Comparison of ENCODE assay signal across 17 mouse cellular contexts in genomic region chr8:89871966-89872365, GRCm38 (mm10).
DNase-seq lines count a peak whose midpoint lies in the region; ATAC-seq lines count a peak whose summit lies in the region.
"Had no signal": no experiment of that assay in that cellular context is flagged by ENCODE, and none has a peak within 500 bp of the region (broad histone marks: within the 10 kb centered on the region; RNA-seq: fewer than 3 reads in every experiment).

No protein-coding gene starts in this region.

- 0 out of 2 replicates have a peak overlapping the region, but pooled peaks have one; percentile 24 for H3K27ac ChIP-seq in midbrain, embryonic 10.5 days (replicated peaks)
- H3K27ac ChIP-seq in midbrain, embryonic 11.5 days (ENCODE audit: low read depth, low read length): no peak overlapping the region
- H3K27ac ChIP-seq: heart, embryonic 13.5 days; kidney, postnatal 0 days; midbrain, embryonic 13.5 days had no signal

- no peak for DNase-seq in midbrain, embryonic 10.5 days (ENCODE audit: low spot score)
- no peak for DNase-seq in midbrain, embryonic 11.5 days (ENCODE audit: low spot score, missing footprints)
- peak; percentile 17 to 21 for DNase-seq in layer of hippocampus, postnatal 14 days (ENCODE audit: low spot score in 2 of 2)
- peak; percentile 15 for DNase-seq in right cerebral cortex, postnatal 25 days
- DNase-seq in urinary bladder, postnatal 25 days (ENCODE audit: low spot score): no peak
- no peak for DNase-seq in embryo, embryonic 9.5 days (ENCODE audit: extremely low spot score)
- DNase-seq in embryo, embryonic 11 days: no peak
- DNase-seq: cerebellum, adult 9-10 months; lung, adult 2 months; lung, postnatal 4 days; thymus, postnatal 14 days had no signal

- no peaks in the 10 kb centered on the region for H3K9me3 ChIP-seq in midbrain, embryonic 10.5 days (replicated peaks)
- H3K9me3 ChIP-seq in midbrain, embryonic 11.5 days (ENCODE audit: control insufficient read depth, low read length): no peaks in the 10 kb centered on the region
- H3K9me3 ChIP-seq: heart, embryonic 13.5 days; midbrain, embryonic 13.5 days had no signal

- H3K4me3 ChIP-seq in midbrain, embryonic 10.5 days: no peak overlapping the region
- no peak overlapping the region for H3K4me3 ChIP-seq in midbrain, embryonic 11.5 days (ENCODE audit: low read depth, low read length)
- H3K4me3 ChIP-seq: heart, embryonic 13.5 days; midbrain, embryonic 13.5 days had no signal

- H3K4me1 ChIP-seq in midbrain, embryonic 10.5 days: peaks cover 15% of the 10 kb centered on the region
- peaks cover 3% of the 10 kb centered on the region; the same call in 1 of the 2 replicates for H3K4me1 ChIP-seq in midbrain, embryonic 11.5 days (ENCODE audit: control insufficient read depth, insufficient read depth, low read length)
- H3K4me1 ChIP-seq: heart, embryonic 13.5 days had no signal

- no peak for ATAC-seq in midbrain, embryonic 11.5 days (ENCODE audit: low FRiP score)
- peak; percentile 76 for ATAC-seq in frontal cortex, adult (ENCODE audit: low TSS enrichment)
- ATAC-seq: CD4-positive, CD25-positive, alpha-beta regulatory T cell, adult 4 months; inflammation-experienced regulatory T-cells, adult 6 months; midbrain, embryonic 13.5 days had no signal

- H3K4me2 ChIP-seq in midbrain, embryonic 11.5 days: no peak overlapping the region
- H3K4me2 ChIP-seq: heart, embryonic 13.5 days; midbrain, embryonic 13.5 days had no signal

- WGBS in midbrain, embryonic 10.5 days: 86% methylated on average over 5 of the region's 5 CpGs
- WGBS in midbrain, embryonic 11.5 days: 82% methylated on average over 5 of the region's 5 CpGs

- no peak overlapping the region for H3K9ac ChIP-seq in midbrain, embryonic 11.5 days (ENCODE audit: low read length)
- H3K9ac ChIP-seq: heart, embryonic 13.5 days; midbrain, embryonic 13.5 days had no signal

- no peaks in the 10 kb centered on the region for H3K36me3 ChIP-seq in midbrain, embryonic 10.5 days
- no peaks in the 10 kb centered on the region for H3K36me3 ChIP-seq in midbrain, embryonic 11.5 days (ENCODE audit: control insufficient read depth, insufficient read depth, low read length)
- H3K36me3 ChIP-seq: heart, embryonic 13.5 days; midbrain, embryonic 13.5 days had no signal

- H3K27me3 ChIP-seq in midbrain, embryonic 10.5 days (ENCODE audit: low read depth, poor library complexity, severe bottlenecking): no peaks in the 10 kb centered on the region
- H3K27me3 ChIP-seq in midbrain, embryonic 11.5 days (ENCODE audit: control insufficient read depth, insufficient read depth, low read length): no peaks in the 10 kb centered on the region
- H3K27me3 ChIP-seq: heart, embryonic 13.5 days; midbrain, embryonic 13.5 days had no signal

Comparison
In these comparisons a context has a peak if more than half of its experiments do, and no peak if none do; other contexts are left out.
1. DNase-seq: peak in layer of hippocampus, postnatal 14 days (2 of 2) and right cerebral cortex, postnatal 25 days (single experiment); none in midbrain, embryonic 10.5 days (single experiment), midbrain, embryonic 11.5 days (single experiment), urinary bladder, postnatal 25 days (single experiment), embryo, embryonic 9.5 days (single experiment) and embryo, embryonic 11 days (single experiment).